In genomic region chr11:108212638-108213037, GRCm38 (mm10) we compare ENCODE assay signal across 15 mouse cellular contexts.
DNase-seq lines count a peak whose midpoint lies in the region; ATAC-seq and TF ChIP-seq lines count a peak whose summit lies in the region.
"Had no signal": no experiment of that assay in that cellular context is flagged by ENCODE, and none has a peak within 500 bp of the region (broad histone marks: within the 10 kb centered on the region; RNA-seq: fewer than 3 reads in every experiment).

No protein-coding gene starts in this region.

- DNase-seq in heart, postnatal 0 days (ENCODE audit: low spot score): no peak
- DNase-seq in heart, embryonic 10.5 days (ENCODE audit: low spot score): no peak
- no peak for DNase-seq in liver, adult 2 months (ENCODE audit: extremely low read depth, low read depth, low spot score)
- DNase-seq in ES-CJ7 (ENCODE audit: low read depth, low spot score): peak; percentile 35
- DNase-seq: adrenal gland, adult 8-10 months; cerebellum, adult 8-10 months; liver, postnatal 0 days; lung, postnatal 36 days; right cerebral cortex, adult 18-20 months had no signal

- no peaks in the 10 kb centered on the region for H3K79me2 ChIP-seq in liver, adult 2 months (ENCODE audit: control insufficient read depth, insufficient read depth, low read length)

- no peak for TF ChIP-seq POLR2A in liver, adult 2 months (IDR thresholded peaks at IDR 0.05; ENCODE audit: extremely low read depth, insufficient read depth, low read length)
- no peak for TF ChIP-seq POLR2A in small intestine, adult 2 months (IDR thresholded peaks at IDR 0.05; ENCODE audit: low read depth, low read length)

- H3K27me3 ChIP-seq in heart, postnatal 0 days (ENCODE audit: control insufficient read depth, insufficient read depth, low read length): no peaks in the 10 kb centered on the region
- no peaks in the 10 kb centered on the region for H3K27me3 ChIP-seq in heart, embryonic 10.5 days (ENCODE audit: insufficient read depth, poor library complexity, severe bottlenecking)
- H3K27me3 ChIP-seq in liver, adult 2 months (ENCODE audit: control insufficient read depth, insufficient read depth, low read length): no peaks in the 10 kb centered on the region
- H3K27me3 ChIP-seq in liver, embryonic 12.5 days (replicated peaks): no peaks in the 10 kb centered on the region
- H3K27me3 ChIP-seq in small intestine, adult 2 months (ENCODE audit: control insufficient read depth, insufficient read depth, low read length): no peaks in the 10 kb centered on the region
- H3K27me3 ChIP-seq: forebrain, embryonic 15.5 days had no signal

- peaks cover 15% of the 10 kb centered on the region for H3K4me1 ChIP-seq in heart, postnatal 0 days (ENCODE audit: control insufficient read depth, insufficient read depth)
- peaks cover 16% of the 10 kb centered on the region; the same call in 1 of the 2 replicates for H3K4me1 ChIP-seq in heart, embryonic 10.5 days
- H3K4me1 ChIP-seq in liver, adult 2 months (ENCODE audit: control insufficient read depth, insufficient read depth, low read length): no peaks in the 10 kb centered on the region
- peaks cover 11% of the 10 kb centered on the region for H3K4me1 ChIP-seq in liver, embryonic 12.5 days
- H3K4me1 ChIP-seq in small intestine, adult 2 months (ENCODE audit: control insufficient read depth, insufficient read depth, insufficient read length, low read length): peaks cover 30% of the 10 kb centered on the region; the same call in 1 of the 2 replicates

- no peak for TF ChIP-seq EP300 in heart, postnatal 0 days (IDR thresholded peaks at IDR 0.05; ENCODE audit: low read depth)

- H3K4me2 ChIP-seq in heart, postnatal 0 days (ENCODE audit: low read depth, low read length): no peak overlapping the region
- H3K4me2 ChIP-seq in liver, embryonic 12.5 days: no peak overlapping the region
- H3K4me2 ChIP-seq: forebrain, embryonic 15.5 days had no signal

- no peak overlapping the region for H3K4me3 ChIP-seq in heart, postnatal 0 days (ENCODE audit: low read depth, low read length)
- no peak overlapping the region for H3K4me3 ChIP-seq in heart, embryonic 10.5 days
- H3K4me3 ChIP-seq in liver, adult 2 months (ENCODE audit: insufficient read depth, low read depth, low read length): no peak overlapping the region
- no peak overlapping the region for H3K4me3 ChIP-seq in liver, embryonic 12.5 days
- no peak overlapping the region for H3K4me3 ChIP-seq in small intestine, adult 2 months (ENCODE audit: low read depth, low read length)
- H3K4me3 ChIP-seq: forebrain, embryonic 15.5 days; midbrain, embryonic 10.5 days; myocyte had no signal

- no peak overlapping the region for H3K9ac ChIP-seq in heart, postnatal 0 days (replicated peaks; ENCODE audit: low read depth, low read length)
- no peak overlapping the region for H3K9ac ChIP-seq in liver, adult 2 months (ENCODE audit: low read depth, low read length)
- no peak overlapping the region for H3K9ac ChIP-seq in liver, embryonic 12.5 days
- H3K9ac ChIP-seq: forebrain, embryonic 15.5 days; liver, postnatal 0 days had no signal

- H3K27ac ChIP-seq in heart, postnatal 0 days (ENCODE audit: low read depth): no peak overlapping the region
- no peak overlapping the region for H3K27ac ChIP-seq in heart, embryonic 10.5 days
- H3K27ac ChIP-seq in liver, adult 2 months (replicated peaks; ENCODE audit: insufficient read depth, low read depth, low read length): no peak overlapping the region
- no peak overlapping the region for H3K27ac ChIP-seq in liver, embryonic 12.5 days
- no peak overlapping the region for H3K27ac ChIP-seq in small intestine, adult 2 months (ENCODE audit: insufficient read depth, low read depth, low read length)
- H3K27ac ChIP-seq: midbrain, embryonic 10.5 days had no signal

- ATAC-seq in heart, postnatal 0 days (ENCODE audit: insufficient read depth, low read depth): no peak
- ATAC-seq in liver, embryonic 12.5 days: no peak
- ATAC-seq in erythroid progenitor cell, adult 5-6 weeks (replicated peaks; ENCODE audit: low FRiP score, poor library complexity, severe bottlenecking): no peak
- ATAC-seq: forebrain, embryonic 15.5 days; liver, postnatal 0 days had no signal

- H3K36me3 ChIP-seq in heart, postnatal 0 days (replicated peaks; ENCODE audit: control insufficient read depth, insufficient read depth, low read length): no peaks in the 10 kb centered on the region
- no peaks in the 10 kb centered on the region for H3K36me3 ChIP-seq in heart, embryonic 10.5 days
- no peaks in the 10 kb centered on the region for H3K36me3 ChIP-seq in liver, adult 2 months (ENCODE audit: control insufficient read depth, insufficient read depth, low read length)
- no peaks in the 10 kb centered on the region for H3K36me3 ChIP-seq in liver, embryonic 12.5 days
- H3K36me3 ChIP-seq in small intestine, adult 2 months (ENCODE audit: control insufficient read depth, insufficient read depth, low read length): peaks cover 2% of the 10 kb centered on the region; the same call in 1 of the 2 replicates
- H3K36me3 ChIP-seq: forebrain, embryonic 15.5 days; midbrain, embryonic 10.5 days had no signal

- peak; percentile 8; the same call in 1 of the 2 replicates for TF ChIP-seq CTCF in heart, postnatal 0 days (IDR thresholded peaks at IDR 0.05; ENCODE audit: low read depth)
- peak; percentile 21; the same call in 1 of the 2 replicates for TF ChIP-seq CTCF in liver, adult 2 months (IDR thresholded peaks at IDR 0.05; ENCODE audit: low read depth, low read length)
- peak; percentile 33; the same call in 1 of the 2 replicates for TF ChIP-seq CTCF in small intestine, adult 2 months (IDR thresholded peaks at IDR 0.05; ENCODE audit: extremely low read depth, insufficient read length, insufficient replicate concordance, low read depth, low read length)

- WGBS in heart, postnatal 0 days: 95% methylated on average over 5 of the region's 5 CpGs
- 88% methylated on average over 5 of the region's 5 CpGs for WGBS in heart, embryonic 10.5 days
- 96% methylated on average over 5 of the region's 5 CpGs for WGBS in liver, adult 2 months
- 81% methylated on average over 5 of the region's 5 CpGs for WGBS in liver, embryonic 12.5 days (ENCODE audit: insufficient replicate concordance)
- 97% methylated on average over 5 of the region's 5 CpGs for WGBS in small intestine, adult 2 months

- no peaks in the 10 kb centered on the region for H3K9me3 ChIP-seq in heart, postnatal 0 days (replicated peaks; ENCODE audit: control insufficient read depth, low read length)
- H3K9me3 ChIP-seq in heart, embryonic 10.5 days: no peaks in the 10 kb centered on the region
- H3K9me3 ChIP-seq in liver, embryonic 12.5 days (replicated peaks): no peaks in the 10 kb centered on the region
- H3K9me3 ChIP-seq: forebrain, embryonic 15.5 days; midbrain, embryonic 10.5 days had no signal
